Mouse (Mus musculus): ENCODE results near the gene Gm21748.
"Not testable (repeated sequence)": the region's sequence is repeated elsewhere in the genome, so short reads cannot be mapped to it uniquely, and the experiment has no call there.

The Gm21748 gene

DNA sequence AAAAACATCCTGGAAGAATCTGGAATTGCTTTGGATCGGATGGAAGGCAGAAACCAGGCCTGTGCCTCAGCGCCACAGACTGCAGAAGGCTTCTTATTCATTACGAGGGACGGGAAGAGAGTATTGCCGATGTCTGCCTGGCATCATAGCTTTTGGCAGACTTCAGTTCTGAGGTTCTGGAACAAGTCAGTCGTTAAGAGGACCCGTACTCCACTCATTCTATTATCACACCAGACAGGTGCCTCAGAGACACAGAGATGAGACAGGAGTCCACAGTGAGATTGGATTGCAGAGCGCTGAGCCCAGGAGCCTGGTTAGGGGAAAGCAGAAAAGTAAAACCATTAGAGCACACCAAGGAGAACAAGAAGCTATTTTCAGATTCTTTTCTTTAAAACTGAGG is at the start of gene Gm21748:
Gm21748 (minus strand) TSS at position 101 of the 400 bp plus-strand sequence.
- CTCF ChIA-PET: not testable (repeated sequence)
